Mouse (Mus musculus) bone marrow, adult 2 months (tissue): ENCODE measurements at regions not wholly inside any gene's neighbourhood (a gene's known extent, or its start where the extent isn't known, plus 50 kb on each side); places are given as distances from the start of the nearest gene placed in this dataset.

Source experiments
- CTCF ChIP-seq: fragments of 200-500 bp; IDR thresholded peaks from 2 replicates; pipeline ENCODE4 v1.5.1; 2011; ENCODE audit warnings: low read length, control low read depth; ENCODE audit not compliant: control insufficient read depth, insufficient read depth
- POLR2A ChIP-seq: fragments of 200-500 bp; IDR thresholded peaks from 2 replicates; pipeline ENCODE4 v1.6.1; 2011; ENCODE audit warnings: low read depth, mild to moderate bottlenecking, control low read depth, low read length, borderline replicate concordance; ENCODE audit not compliant: control insufficient read depth

- no peak for TF ChIP-seq CTCF
- no peak for TF ChIP-seq POLR2A
Measured at GRCm38 (mm10) chr7:124907662-124908296, 536.7 kb upstream of the Kdm8 start.
